Mouse (Mus musculus) embryonic facial prominence, embryonic 14.5 days (tissue): ENCODE measurements around the gene Mindy1. TPM values are rescaled to one million over a fixed set of nuclear protein-coding genes. Genes with fewer than 3 reads are reported as not detected.

ENCODE experiments used
- ATAC-seq: fragments of 200-750 bp; cut with Nextera tagmentation; 2 replicates; pipeline ENCODE4 v1.8.0; 2017; ENCODE audit warnings: low read depth, moderate number of reproducible peaks, moderate TSS enrichment
- DNase-seq: peaks from one replicate; pipeline ENCODE4 v3.0.0-alpha.2; 2015; ENCODE audit warnings: low spot score
- H3K27ac ChIP-seq: fragments of 300-500 bp; sonication (generic); replicated peaks from 2 replicates; pipeline ENCODE4 v1.5.1; 2014; ENCODE audit warnings: low read depth, mild to moderate bottlenecking, low read length, moderate library complexity
- H3K27me3 ChIP-seq: fragments of 300-500 bp; sonication (generic); replicated peaks from 2 replicates; pipeline ENCODE4 v1.6.1; 2014; ENCODE audit warnings: low read length; ENCODE audit not compliant: control insufficient read depth, insufficient read depth
- H3K36me3 ChIP-seq: fragments of 300-500 bp; sonication (generic); 2 replicates; pipeline ENCODE4 v1.6.1; 2014; ENCODE audit warnings: low read length, mixed read lengths; ENCODE audit not compliant: control insufficient read depth, insufficient read depth
- H3K4me1 ChIP-seq: fragments of 300-500 bp; sonication (generic); 2 replicates; pipeline ENCODE4 v1.6.1; 2014; ENCODE audit warnings: antibody characterized with exemption, low read length; ENCODE audit not compliant: control insufficient read depth, insufficient read depth
- H3K4me2 ChIP-seq: fragments of 300-500 bp; sonication (generic); 2 replicates; pipeline ENCODE4 v1.6.1; 2014; ENCODE audit warnings: low read depth, mild to moderate bottlenecking, low read length, moderate library complexity, mixed read lengths
- H3K4me3 ChIP-seq: fragments of 300-500 bp; sonication (generic); 2 replicates; pipeline ENCODE4 v1.5.1; 2014; ENCODE audit warnings: low read depth, mild to moderate bottlenecking, low read length
- H3K9ac ChIP-seq: fragments of 300-500 bp; sonication (generic); 2 replicates; pipeline ENCODE4 v1.6.1; 2014; ENCODE audit warnings: low read depth, mild to moderate bottlenecking, low read length, moderate library complexity, mixed read lengths
- H3K9me3 ChIP-seq: fragments of 300-500 bp; sonication (generic); 2 replicates; pipeline ENCODE4 v1.6.1; 2016; ENCODE audit warnings: low read length; ENCODE audit not compliant: control insufficient read depth
- WGBS: fragments of 180-500 bp; shearing (Covaris S2); extraction: QIAGEN DNeasy Blood & Tissue Kit; methylation state at CpG from one replicate; pipeline ENCODE4 v1.1.7; 2014; 5-methylcytosine and 5-hydroxymethylcytosine counted together
- polyA plus RNA-seq: library from polyadenylated mRNA; unstranded; fragments of >200 nt; fragmentation: Nextera tagmentation; extraction: Ambion mirVana; gene quantifications from 2 replicates; pipeline ENCODE4 v1.2.1, GENCODE M21; 2014

Gene Mindy1
- polyA plus RNA-seq, 1 experiment from 2014 or later: 37.7 TPM

DNA sequence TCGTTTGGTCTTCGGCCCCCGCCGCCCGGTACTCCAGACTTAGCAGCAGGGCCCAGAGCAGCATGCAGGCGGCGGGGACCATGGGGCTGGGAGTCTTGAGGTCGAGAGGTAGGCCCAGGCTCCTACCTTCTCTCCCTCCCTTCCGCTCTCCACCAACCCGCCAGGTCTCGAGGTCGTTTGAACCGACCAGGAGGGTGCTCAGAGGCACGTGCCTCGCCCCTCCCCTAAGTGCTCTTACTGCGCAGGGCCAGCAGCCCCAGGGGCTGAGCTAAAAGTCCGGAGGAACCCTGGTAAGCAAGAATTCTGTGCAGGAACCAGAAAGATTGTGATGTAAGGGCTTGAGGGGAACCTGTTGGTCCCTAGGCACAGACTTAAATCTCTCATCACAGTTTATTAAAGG, 40.2 kb upstream of the Mindy1 start:
- ATAC-seq (peak; percentile 35; the same call in 1 of the 2 replicates), DNase-seq (no peak)
- 31% methylated on average over 13 of the region's 17 CpGs for WGBS
- H3K9me3 ChIP-seq: no peaks in the 10 kb centered on the region
- peak overlapping the region; percentile 29 for H3K4me2 ChIP-seq
- 0 out of 2 replicates have a peak overlapping the region, but pooled peaks have one; percentile 2 for H3K9ac ChIP-seq
- peaks cover 38% of the 10 kb centered on the region for H3K36me3 ChIP-seq
- no peaks in the 10 kb centered on the region for H3K4me1 ChIP-seq
- H3K4me3 ChIP-seq: no peak overlapping the region
- H3K27me3 ChIP-seq: no peaks in the 10 kb centered on the region
- H3K27ac ChIP-seq: no peak overlapping the region

DNA sequence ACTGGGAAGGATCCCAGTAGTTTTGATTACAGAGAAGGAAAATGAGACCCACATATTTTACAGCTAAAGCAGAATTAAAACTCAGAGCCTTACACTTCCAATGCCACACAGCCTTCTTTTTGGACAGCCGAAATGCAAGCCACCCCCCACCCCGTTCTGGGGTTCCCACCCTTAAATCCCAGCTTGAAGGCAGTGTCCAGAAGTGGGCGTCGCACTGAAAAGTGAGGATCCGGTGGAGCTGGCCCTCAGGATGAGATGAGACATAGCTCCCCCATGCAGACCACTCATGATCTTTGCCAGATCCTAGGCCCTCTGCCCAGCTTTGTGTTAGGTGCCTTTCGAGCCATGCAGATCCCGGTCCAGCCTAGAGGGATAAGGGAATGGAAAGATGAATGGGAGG, 39.6 kb upstream of the Mindy1 start, which contains the start of gene Gm128:
TSS of gene Gm128 (minus strand) at position 101 of the 400 bp plus-strand sequence.
- Histone ChIP-seq H3K36me3 (peaks cover 32% of the 10 kb centered on the region), H3K9ac (peak within 1 kb of the TSS; percentile 2; the same call in 1 of the 2 replicates), H3K4me3 (no peak within 1 kb of the TSS), H3K9me3 (no peaks in the 10 kb centered on the region), H3K4me2 (peak within 1 kb of the TSS; percentile 29), H3K4me1 (no peaks in the 10 kb centered on the region), H3K27ac (no peak within 1 kb of the TSS), H3K27me3 (no peaks in the 10 kb centered on the region)
- WGBS: 78% methylated on average over 7 of the region's 7 CpGs
- no peak for DNase-seq
- ATAC-seq: no peak

DNA sequence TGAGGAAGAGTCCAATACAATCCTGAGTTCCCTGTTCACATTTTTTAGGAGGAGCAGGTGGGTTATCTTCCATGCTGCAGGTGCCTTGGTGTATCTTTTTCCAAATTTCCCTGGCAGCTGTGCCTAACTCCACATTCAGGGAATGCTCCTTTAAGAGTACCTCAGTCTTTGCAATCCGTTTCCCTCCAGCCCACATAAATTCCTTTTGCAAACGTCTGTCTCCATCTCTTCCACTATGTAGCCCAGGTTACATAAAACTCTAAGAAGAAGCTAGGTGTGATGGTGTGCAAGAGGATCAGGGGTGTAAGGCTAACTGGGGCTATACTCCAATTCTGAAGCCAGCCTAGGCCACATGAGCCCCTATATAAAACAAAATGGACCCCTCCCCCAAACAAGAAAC, 38.1 kb upstream of the Mindy1 start:
- ATAC-seq: no peak
- 82% methylated on average over 2 of the region's 2 CpGs for WGBS
- H3K36me3 ChIP-seq: peaks cover 20% of the 10 kb centered on the region; the same call in 1 of the 2 replicates
- no peaks in the 10 kb centered on the region for H3K4me1 ChIP-seq
- H3K4me2 ChIP-seq: no peak overlapping the region
- no peak overlapping the region for H3K9ac ChIP-seq
- H3K9me3 ChIP-seq: no peaks in the 10 kb centered on the region
- no peak overlapping the region for H3K27ac ChIP-seq
- DNase-seq: no peak
- H3K4me3 ChIP-seq: no peak overlapping the region
- H3K27me3 ChIP-seq: no peaks in the 10 kb centered on the region

DNA sequence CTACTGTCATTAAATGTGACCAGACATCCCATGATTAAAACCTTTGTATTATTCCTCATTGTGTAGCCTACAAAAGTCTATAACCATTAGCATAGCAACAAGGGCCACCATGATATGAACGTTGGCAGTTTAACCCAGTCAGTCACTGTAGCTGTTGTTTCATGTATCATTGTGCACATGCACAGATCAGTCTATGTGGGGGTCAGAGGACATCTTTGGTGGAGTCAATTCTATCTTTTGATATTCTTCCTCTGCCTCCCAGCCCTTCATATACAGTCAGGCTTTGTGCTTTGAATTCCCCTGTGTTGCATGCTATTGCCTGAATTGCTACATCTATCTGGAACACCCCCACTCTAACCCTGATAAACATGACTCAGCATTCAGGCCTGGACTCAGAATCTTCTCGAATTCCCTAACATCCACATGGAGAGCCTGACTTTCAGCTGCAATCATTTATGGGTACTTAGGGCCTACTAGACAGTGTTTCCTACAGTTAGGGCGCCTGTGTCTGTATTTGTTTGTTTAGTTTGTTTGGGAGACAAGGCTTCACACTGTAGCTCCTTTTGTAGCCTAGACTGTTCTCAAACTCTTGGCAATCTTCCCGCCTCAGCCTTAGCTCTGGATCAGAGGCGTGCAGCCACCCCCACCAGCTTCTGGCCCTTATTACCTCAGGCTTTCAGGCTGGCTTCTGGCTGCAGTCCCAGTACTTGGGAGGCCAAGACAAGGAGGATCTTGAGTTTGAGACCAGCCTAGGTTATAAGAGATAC, 34.5 kb upstream of the Mindy1 start:
- ATAC-seq (no peak), DNase-seq (peak; percentile 42)
- Histone ChIP-seq H3K4me3 (no peak overlapping the region), H3K27me3 (no peaks in the 10 kb centered on the region), H3K4me1 (no peaks in the 10 kb centered on the region), H3K9ac (no peak overlapping the region), H3K4me2 (no peak overlapping the region), H3K9me3 (no peaks in the 10 kb centered on the region), H3K27ac (no peak overlapping the region), H3K36me3 (0 out of 2 replicates have a peak, but pooled peaks cover 16% of the 10 kb centered on the region)
- 72% methylated on average over 5 of the region's 5 CpGs for WGBS

DNA sequence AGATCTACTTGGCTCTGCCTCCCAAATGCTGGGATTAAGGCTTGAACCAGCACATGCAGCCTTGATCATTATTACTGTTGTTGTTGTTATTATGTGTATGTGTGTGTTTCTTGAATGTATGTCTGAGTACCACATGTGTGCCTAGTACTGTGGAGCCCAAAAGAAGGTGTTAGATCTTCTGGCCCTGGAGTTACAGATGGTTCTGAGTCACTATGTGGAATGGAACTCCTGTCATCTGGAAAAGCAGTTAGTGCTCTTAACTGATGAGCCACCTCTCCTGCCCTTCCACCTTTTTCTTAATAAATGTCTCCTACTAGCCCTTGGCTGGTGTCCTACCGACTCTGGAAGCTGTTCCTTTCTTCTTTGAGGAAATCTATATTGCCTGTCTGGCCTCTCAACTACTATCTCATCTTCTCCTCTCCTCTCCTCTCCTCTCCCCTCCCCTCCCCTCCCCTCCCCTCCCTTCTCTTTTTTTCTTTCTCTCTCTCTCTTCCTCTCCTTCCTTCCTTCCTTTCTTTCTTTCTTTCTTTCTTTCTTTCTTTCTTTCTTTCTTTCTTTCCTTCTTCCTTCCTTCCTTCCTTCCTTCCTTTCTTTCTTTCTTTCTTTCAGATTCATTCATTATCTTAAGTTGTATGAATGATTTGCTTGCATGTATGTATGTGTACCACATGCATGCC, 33.3 kb upstream of the Mindy1 start:
- no peak overlapping the region for H3K4me2 ChIP-seq
- no peaks in the 10 kb centered on the region for H3K27me3 ChIP-seq
- H3K4me3 ChIP-seq: no peak overlapping the region
- H3K4me1 ChIP-seq: no peaks in the 10 kb centered on the region
- H3K9ac ChIP-seq: no peak overlapping the region
- WGBS: 71% methylated on average over 1 of the region's 1 CpGs
- no peak for DNase-seq
- no peak for ATAC-seq
- H3K9me3 ChIP-seq: no peaks in the 10 kb centered on the region
- no peak overlapping the region for H3K27ac ChIP-seq
- H3K36me3 ChIP-seq: peaks cover 21% of the 10 kb centered on the region; the same call in 1 of the 2 replicates

DNA sequence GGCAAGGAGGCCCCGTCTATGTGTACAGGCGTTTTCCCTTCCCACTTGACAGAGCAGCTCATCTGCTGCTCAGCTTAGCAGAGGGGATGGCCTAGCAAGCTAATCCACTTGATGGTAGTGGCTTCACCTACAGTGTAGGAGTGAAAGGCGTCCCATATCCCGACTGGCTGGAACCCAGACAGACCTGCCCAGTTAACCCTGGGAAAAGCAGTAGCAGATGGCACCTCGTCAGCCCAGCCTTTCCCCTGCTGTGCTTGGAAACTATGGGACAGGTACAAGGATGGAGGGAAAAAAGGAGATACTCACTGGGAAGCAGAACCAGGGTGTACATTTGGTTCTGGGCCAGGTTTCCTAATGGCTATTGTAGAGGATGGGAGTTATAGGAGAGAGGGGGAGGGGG, 30.8 kb upstream of the Mindy1 start:
- no peaks in the 10 kb centered on the region for H3K27me3 ChIP-seq
- WGBS: 64% methylated on average over 5 of the region's 5 CpGs
- no peak overlapping the region for H3K9ac ChIP-seq
- no peak for ATAC-seq
- H3K4me3 ChIP-seq: 0 out of 2 replicates have a peak overlapping the region, but pooled peaks have one; percentile 3
- H3K4me1 ChIP-seq: no peaks in the 10 kb centered on the region
- no peak for DNase-seq
- peak overlapping the region; percentile 28; the same call in 1 of the 2 replicates for H3K4me2 ChIP-seq
- no peaks in the 10 kb centered on the region for H3K9me3 ChIP-seq
- H3K27ac ChIP-seq: peak overlapping the region; percentile 33
- peaks cover 33% of the 10 kb centered on the region for H3K36me3 ChIP-seq

DNA sequence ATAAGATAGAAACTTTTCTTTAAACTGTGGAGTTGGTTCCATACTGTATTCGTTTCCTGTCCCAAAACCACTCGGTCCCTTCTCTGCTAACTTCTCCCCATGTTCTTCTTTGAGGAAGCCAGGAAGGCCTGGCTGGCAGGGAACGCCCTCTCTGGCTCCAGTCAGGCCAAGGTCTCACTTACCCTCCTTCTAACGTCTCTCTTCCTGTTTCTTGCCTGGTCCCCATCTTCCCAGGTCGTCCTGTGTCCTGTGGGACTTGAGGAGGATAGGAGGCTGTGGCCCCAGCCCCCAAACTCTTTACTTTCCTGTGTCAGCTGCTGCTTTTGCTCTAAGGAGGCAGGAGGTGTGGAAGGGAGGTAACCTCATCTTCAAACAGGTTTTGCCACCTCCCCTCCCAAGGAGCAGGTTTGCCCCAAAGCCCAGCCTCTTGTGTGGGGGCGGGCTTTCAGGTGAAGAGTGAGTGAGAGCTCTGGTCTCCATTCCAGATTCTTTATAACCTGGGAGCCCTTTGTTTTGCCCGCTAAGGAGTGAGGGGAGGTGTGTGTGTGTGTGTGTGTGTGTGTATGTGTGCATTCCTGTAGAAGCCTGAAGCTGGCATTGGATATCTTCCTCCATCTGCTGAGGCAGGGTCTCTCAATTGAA, 30.2 kb upstream of the Mindy1 start, which contains the start of gene Bnipl:
TSS of gene Bnipl (minus strand) at position 411 of the 642 bp plus-strand sequence.
- 45% methylated on average over 7 of the region's 7 CpGs for WGBS
- H3K4me1 ChIP-seq: no peaks in the 10 kb centered on the region
- peak; percentile 77 for DNase-seq
- no peaks in the 10 kb centered on the region for H3K9me3 ChIP-seq
- H3K27me3 ChIP-seq: no peaks in the 10 kb centered on the region
- H3K36me3 ChIP-seq: peaks cover 35% of the 10 kb centered on the region
- 0 out of 2 replicates have a peak within 1 kb of the TSS, but pooled peaks have one; percentile 3 for H3K4me3 ChIP-seq
- peak within 1 kb of the TSS; percentile 33 for H3K27ac ChIP-seq
- H3K4me2 ChIP-seq: peak within 1 kb of the TSS; percentile 28; the same call in 1 of the 2 replicates
- H3K9ac ChIP-seq: no peak within 1 kb of the TSS
- ATAC-seq: peak; percentile 73; the same call in 1 of the 2 replicates

DNA sequence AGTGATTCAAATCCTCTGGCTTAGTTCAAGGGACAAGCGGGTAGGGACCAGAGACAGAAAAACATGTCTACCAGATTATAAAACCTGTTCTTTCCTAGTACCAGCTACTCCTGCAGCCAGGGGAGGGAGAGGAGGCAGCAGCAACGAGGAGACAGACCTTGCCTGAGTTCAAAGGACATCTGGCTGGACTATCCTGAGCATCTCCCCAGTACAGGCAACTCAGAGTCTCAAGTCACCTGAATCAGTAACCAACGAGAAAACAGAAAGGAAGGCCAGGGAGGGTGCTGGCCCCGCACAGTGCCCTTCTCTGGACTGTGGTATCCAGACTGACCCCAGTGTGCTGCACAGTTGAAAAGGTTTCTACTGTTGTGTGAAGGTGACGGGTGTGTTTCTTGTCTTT, 24.2 kb upstream of the Mindy1 start:
- no peaks in the 10 kb centered on the region for H3K4me1 ChIP-seq
- no peaks in the 10 kb centered on the region for H3K9me3 ChIP-seq
- no peak overlapping the region for H3K4me3 ChIP-seq
- H3K27ac ChIP-seq: no peak overlapping the region
- H3K36me3 ChIP-seq: peaks cover 84% of the 10 kb centered on the region
- H3K9ac ChIP-seq: no peak overlapping the region
- DNase-seq (no peak), ATAC-seq (no peak)
- H3K4me2 ChIP-seq: no peak overlapping the region
- 88% methylated on average over 5 of the region's 5 CpGs for WGBS
- no peaks in the 10 kb centered on the region for H3K27me3 ChIP-seq
